27 mouse cellular contexts compared by ENCODE assay signal in the genomic region with DNA sequence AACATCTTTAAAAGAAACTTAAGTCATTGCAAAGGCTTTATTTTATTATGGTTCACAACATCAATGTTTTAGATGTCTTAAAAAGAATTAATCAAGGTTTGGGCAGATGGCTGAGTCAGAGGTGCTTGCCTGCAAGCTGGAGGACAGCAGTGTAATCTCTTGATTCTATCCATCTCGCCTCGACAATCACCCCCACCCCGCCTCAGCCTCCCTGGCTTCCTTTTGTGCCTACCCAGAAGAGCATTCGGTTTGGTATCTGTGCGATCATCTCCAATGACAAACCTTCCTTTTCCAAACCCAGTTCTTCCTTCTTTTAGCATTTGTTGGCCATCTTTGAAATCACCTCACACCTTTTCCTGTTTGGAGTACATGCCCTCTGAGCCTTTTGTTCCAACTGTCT.
"Had no signal": no experiment of that assay in that cellular context is flagged by ENCODE, and none has a peak within 500 bp of the region (broad histone marks: within the 10 kb centered on the region; RNA-seq: fewer than 3 reads in every experiment).

No protein-coding gene starts in this region.

- H3K27me3 ChIP-seq: hindbrain, embryonic 12.5 days; intestine, embryonic 15.5 days; limb, embryonic 12.5 days; liver, embryonic 13.5 days; liver, embryonic 15.5 days had no signal

- H3K9me3 ChIP-seq: hindbrain, embryonic 10.5 days; hindbrain, embryonic 12.5 days; intestine, embryonic 15.5 days; limb, embryonic 10.5 days; limb, embryonic 12.5 days; liver, embryonic 13.5 days; liver, embryonic 15.5 days had no signal

- H3K4me3 ChIP-seq: gastrocnemius, adult 2 months; heart, adult 2 months; hindbrain, embryonic 10.5 days; hindbrain, embryonic 12.5 days; intestine, embryonic 15.5 days; layer of hippocampus, adult 2 months; limb, embryonic 10.5 days; limb, embryonic 12.5 days; liver, embryonic 13.5 days; liver, embryonic 15.5 days had no signal

- ATAC-seq: hindbrain, embryonic 16.5 days; inflammation-experienced regulatory T-cells, adult 6 months; intestine, embryonic 15.5 days; intestine, postnatal 0 days had no signal

- H3K9ac ChIP-seq: hindbrain, embryonic 12.5 days; hindbrain, embryonic 14.5 days; intestine, embryonic 15.5 days; limb, embryonic 12.5 days; liver, embryonic 13.5 days; liver, embryonic 15.5 days had no signal

- H3K4me1 ChIP-seq: hindbrain, embryonic 10.5 days; hindbrain, embryonic 12.5 days; intestine, embryonic 15.5 days; limb, embryonic 10.5 days; liver, embryonic 13.5 days; liver, embryonic 15.5 days had no signal

- H3K36me3 ChIP-seq: hindbrain, embryonic 10.5 days; hindbrain, embryonic 12.5 days; intestine, embryonic 15.5 days; limb, embryonic 10.5 days; limb, embryonic 12.5 days; liver, embryonic 13.5 days; liver, embryonic 15.5 days had no signal

- DNase-seq: gastrocnemius, adult 2 months; gastrocnemius, postnatal 10 days; gastrocnemius, postnatal 25 days; heart, adult 2 months; heart, postnatal 10 days; heart, postnatal 4 days; kidney, adult 18-20 months; kidney, adult 8-10 months; kidney, postnatal 10 days; kidney, postnatal 25 days; kidney, postnatal 4 days; layer of hippocampus, postnatal 36 days; liver; liver, embryonic 13.5 days had no signal

- H3K4me2 ChIP-seq: heart, embryonic 11.5 days; hindbrain, embryonic 12.5 days; hindbrain, embryonic 14.5 days; intestine, embryonic 15.5 days; limb, embryonic 12.5 days; liver, embryonic 11.5 days; liver, embryonic 13.5 days; liver, embryonic 15.5 days had no signal

- H3K27ac ChIP-seq: gastrocnemius, adult 2 months; heart, adult 2 months; hindbrain, embryonic 10.5 days; hindbrain, embryonic 12.5 days; hindbrain, embryonic 14.5 days; intestine, embryonic 15.5 days; layer of hippocampus, adult 2 months; limb, embryonic 10.5 days; limb, embryonic 12.5 days; liver, embryonic 13.5 days; liver, embryonic 15.5 days had no signal
